ENCODE assay signal across 8 mouse cellular contexts in genomic region chr10:20952926-20953325, GRCm38 (mm10). TPM values are rescaled to one million over a fixed set of nuclear protein-coding genes. Genes with fewer than 3 reads are reported as not detected.
DNase-seq lines count a peak whose midpoint lies in the region; ATAC-seq and TF ChIP-seq lines count a peak whose summit lies in the region.

No protein-coding gene starts in this region.

- peak; percentile 26 for DNase-seq in lung, embryonic 14.5 days
- DNase-seq in lung, postnatal 10 days: no peak
- DNase-seq in cerebellum, adult 11-12 months: no peak
- DNase-seq in urinary bladder, postnatal 14 days (ENCODE audit: low spot score): no peak
- DNase-seq in frontal cortex, adult 2 months (ENCODE audit: extremely low spot score in 1 of 2, low spot score in 1 of 2): no peak

- H3K4me1 ChIP-seq in lung, embryonic 14.5 days (ENCODE audit: insufficient read depth): no peaks in the 10 kb centered on the region
- H3K4me1 ChIP-seq in embryonic facial prominence, embryonic 15.5 days: peaks cover 6% of the 10 kb centered on the region; the same call in 1 of the 2 replicates
- H3K4me1 ChIP-seq in intestine, embryonic 15.5 days (replicated peaks): 0 out of 2 replicates have a peak, but pooled peaks cover 4% of the 10 kb centered on the region
- no peaks in the 10 kb centered on the region for H3K4me1 ChIP-seq in neural tube, embryonic 12.5 days

- no peak for TF ChIP-seq CTCF in lung, embryonic 14.5 days (IDR thresholded peaks at IDR 0.05; ENCODE audit: low read depth)

- 3% methylated on average over 11 of the region's 11 CpGs for WGBS in lung, embryonic 14.5 days
- 2% methylated on average over 11 of the region's 11 CpGs for WGBS in embryonic facial prominence, embryonic 15.5 days
- 3% methylated on average over 11 of the region's 11 CpGs for WGBS in intestine, embryonic 15.5 days
- 3% methylated on average over 11 of the region's 11 CpGs for WGBS in neural tube, embryonic 12.5 days

- H3K27ac ChIP-seq in lung, embryonic 14.5 days (ENCODE audit: low read depth): peak overlapping the region; percentile 83; the same call in 1 of the 2 replicates
- peak overlapping the region; percentile 92 for H3K27ac ChIP-seq in embryonic facial prominence, embryonic 15.5 days (replicated peaks)
- peak overlapping the region; percentile 83 for H3K27ac ChIP-seq in intestine, embryonic 15.5 days
- peak overlapping the region; percentile 88; the same call in 1 of the 2 replicates for H3K27ac ChIP-seq in neural tube, embryonic 12.5 days

- no peaks in the 10 kb centered on the region for H3K9me3 ChIP-seq in lung, embryonic 14.5 days (ENCODE audit: low read depth, low read length)
- no peaks in the 10 kb centered on the region for H3K9me3 ChIP-seq in embryonic facial prominence, embryonic 15.5 days (replicated peaks)
- no peaks in the 10 kb centered on the region for H3K9me3 ChIP-seq in intestine, embryonic 15.5 days
- H3K9me3 ChIP-seq in neural tube, embryonic 12.5 days: no peaks in the 10 kb centered on the region

- peak overlapping the region; percentile 76 for H3K4me3 ChIP-seq in lung, embryonic 14.5 days (ENCODE audit: low read depth, low read length)
- H3K4me3 ChIP-seq in embryonic facial prominence, embryonic 15.5 days (replicated peaks): peak overlapping the region; percentile 93
- peak overlapping the region; percentile 81 for H3K4me3 ChIP-seq in intestine, embryonic 15.5 days (replicated peaks)
- H3K4me3 ChIP-seq in neural tube, embryonic 12.5 days: peak overlapping the region; percentile 84

- no peak for ATAC-seq in lung, embryonic 14.5 days (ENCODE audit: insufficient read depth)
- ATAC-seq in embryonic facial prominence, embryonic 15.5 days (ENCODE audit: insufficient number of reproducible peaks, low FRiP score, low TSS enrichment, low read depth): no peak
- ATAC-seq in intestine, embryonic 15.5 days: no peak
- no peak for ATAC-seq in neural tube, embryonic 12.5 days (ENCODE audit: low FRiP score, low read depth)

- H3K36me3 ChIP-seq in lung, embryonic 14.5 days (ENCODE audit: insufficient read depth): no peaks in the 10 kb centered on the region
- H3K36me3 ChIP-seq in embryonic facial prominence, embryonic 15.5 days: no peaks in the 10 kb centered on the region
- H3K36me3 ChIP-seq in intestine, embryonic 15.5 days: no peaks in the 10 kb centered on the region
- H3K36me3 ChIP-seq in neural tube, embryonic 12.5 days: no peaks in the 10 kb centered on the region

- H3K9ac ChIP-seq in lung, embryonic 14.5 days: peak overlapping the region; percentile 72
- H3K9ac ChIP-seq in embryonic facial prominence, embryonic 15.5 days: peak overlapping the region; percentile 83
- peak overlapping the region; percentile 69 for H3K9ac ChIP-seq in intestine, embryonic 15.5 days
- peak overlapping the region; percentile 79 for H3K9ac ChIP-seq in neural tube, embryonic 12.5 days

- no peaks in the 10 kb centered on the region for H3K27me3 ChIP-seq in lung, embryonic 14.5 days (ENCODE audit: insufficient read depth, low read length)
- H3K27me3 ChIP-seq in embryonic facial prominence, embryonic 15.5 days: no peaks in the 10 kb centered on the region
- no peaks in the 10 kb centered on the region for H3K27me3 ChIP-seq in intestine, embryonic 15.5 days (replicated peaks)
- H3K27me3 ChIP-seq in neural tube, embryonic 12.5 days (replicated peaks): no peaks in the 10 kb centered on the region

- H3K4me2 ChIP-seq in lung, embryonic 14.5 days: peak overlapping the region; percentile 82
- peak overlapping the region; percentile 85 for H3K4me2 ChIP-seq in embryonic facial prominence, embryonic 15.5 days (replicated peaks)
- H3K4me2 ChIP-seq in intestine, embryonic 15.5 days (replicated peaks): peak overlapping the region; percentile 89
- H3K4me2 ChIP-seq in neural tube, embryonic 12.5 days (replicated peaks): peak overlapping the region; percentile 74

RNA-seq across cellular contexts. Expression of gene Ahi1, which starts 0.6 kb away (rescaled TPM):
- polyA plus RNA-seq in lung, embryonic 14.5 days (2014; fragmentation: Nextera tagmentation; extraction: Ambion mirVana): 7.9 and 8.1 TPM in 2 replicates
- 8.0 and 8.4 TPM in 2 replicates for polyA plus RNA-seq in embryonic facial prominence, embryonic 15.5 days (2015; fragmentation: Nextera tagmentation; extraction: Ambion mirVana)
- polyA plus RNA-seq in intestine, embryonic 15.5 days (2015; fragmentation: Nextera tagmentation; extraction: Ambion mirVana): 5.6 and 7.3 TPM in 2 replicates
- polyA plus RNA-seq in neural tube, embryonic 12.5 days (2016; fragmentation: Nextera tagmentation; extraction: Ambion mirVana): 28.6 and 33.2 TPM in 2 replicates
- polyA plus RNA-seq in frontal cortex, adult 2 months (2012; rRNA removed): 275 and 304 TPM in 2 replicates
